Mouse (Mus musculus): ENCODE results near the gene Gm21976. TPM values are rescaled to one million over a fixed set of nuclear protein-coding genes. Genes with fewer than 3 reads are reported as not detected.

Gene Gm21976
- polyA plus RNA-seq, 1 experiment from 2014 or later: not detected

- Histone ChIP-seq H3K9ac (no peak overlapping the region), H3K27ac (no peak overlapping the region), H3K27me3 (peaks cover 98% of the 10 kb centered on the region), H3K36me3 (no peaks in the 10 kb centered on the region), H3K4me2 (peak overlapping the region; percentile 57), H3K4me3 (replicated peaks) (peak overlapping the region; percentile 43), H3K9me3 (replicated peaks) (no peaks in the 10 kb centered on the region), H3K4me1 (replicated peaks) (peaks cover 24% of the 10 kb centered on the region)
- DNase-seq (no peak), ATAC-seq (ENCODE audit: low read depth) (no peak)
- under 1% methylated on average over 80 of the region's 102 CpGs for WGBS (ENCODE audit: insufficient replicate concordance)
Observed at GRCm38 (mm10) chr13:98354871-98355558, 75.3 kb downstream of the Gm21976 start.

- WGBS (ENCODE audit: insufficient replicate concordance): under 1% methylated on average over 74 of the region's 81 CpGs
- no peak overlapping the region for H3K27ac ChIP-seq
- H3K36me3 ChIP-seq: no peaks in the 10 kb centered on the region
- H3K9ac ChIP-seq: no peak overlapping the region
- H3K4me2 ChIP-seq: peak overlapping the region; percentile 57
- ATAC-seq (ENCODE audit: low read depth) (no peak), DNase-seq (no peak)
- peak overlapping the region; percentile 43 for H3K4me3 ChIP-seq (replicated peaks)
- H3K27me3 ChIP-seq: peaks cover 98% of the 10 kb centered on the region
- peaks cover 24% of the 10 kb centered on the region for H3K4me1 ChIP-seq (replicated peaks)
- H3K9me3 ChIP-seq (replicated peaks): no peaks in the 10 kb centered on the region
Observed at GRCm38 (mm10) chr13:98355559-98356111, 75.9 kb downstream of the Gm21976 start.

GRCm38 (mm10) chr13:98356176-98356972, 76.7 kb downstream of the Gm21976 start:
- Histone ChIP-seq H3K36me3 (no peaks in the 10 kb centered on the region), H3K4me3 (replicated peaks) (no peak overlapping the region)

More at GRCm38 (mm10) chr13:98356176-98356972, 76.7 kb downstream of the Gm21976 start:
- no peak overlapping the region for H3K4me2 ChIP-seq
- no peak overlapping the region for H3K9ac ChIP-seq
- no peak for DNase-seq
- no peaks in the 10 kb centered on the region for H3K9me3 ChIP-seq (replicated peaks)
- no peak for ATAC-seq (ENCODE audit: low read depth)
- peaks cover 98% of the 10 kb centered on the region for H3K27me3 ChIP-seq
- 7% methylated on average over 9 of the region's 9 CpGs for WGBS (ENCODE audit: insufficient replicate concordance)
- no peak overlapping the region for H3K27ac ChIP-seq
- peaks cover 24% of the 10 kb centered on the region for H3K4me1 ChIP-seq (replicated peaks)

Other genes with a start within 250 kb of the Gm21976 start
- 0.40 and 0.52 TPM in 2 replicates for gene Arhgef28, start 73.4 kb upstream of the Gm21976 start, polyA plus RNA-seq (2015; fragmentation: Nextera tagmentation; extraction: Ambion mirVana)
- 17.8 and 22.0 TPM in 2 replicates for gene Utp15, start 16.8 kb upstream of the Gm21976 start, polyA plus RNA-seq (2015; fragmentation: Nextera tagmentation; extraction: Ambion mirVana)
- gene Ankra2, start 16.8 kb upstream of the Gm21976 start, polyA plus RNA-seq (2015; fragmentation: Nextera tagmentation; extraction: Ambion mirVana): 7.6 and 9.3 TPM in 2 replicates
- gene Btf3, start 37.1 kb downstream of the Gm21976 start, polyA plus RNA-seq (2015; fragmentation: Nextera tagmentation; extraction: Ambion mirVana): 521 and 607 TPM in 2 replicates
- gene Foxd1, start 74.4 kb downstream of the Gm21976 start, polyA plus RNA-seq (2015; fragmentation: Nextera tagmentation; extraction: Ambion mirVana): not detected in 2 replicates
- gene Gm10320, start 212.1 kb downstream of the Gm21976 start, polyA plus RNA-seq (2015; fragmentation: Nextera tagmentation; extraction: Ambion mirVana): 0.76 and 1.5 TPM in 2 replicates